Mouse (Mus musculus): Measurements from ENCODE around the gene Upb1.
"Not testable (repeated sequence)": the region's sequence is repeated elsewhere in the genome, so short reads cannot be mapped to it uniquely, and the experiment has no call there.

Upb1 gene

GRCm38 (mm10) chr10:75400958-75401357 lies at the start of gene Upb1:
Gene Upb1, plus strand, starts transcription at chr10:75401115.
- DNase-seq (ENCODE audit: low spot score), result no peak

GRCm38 (mm10) chr10:75352541-75352940 lies 48.4 kb upstream of the Upb1 start:
- no peak for DNase-seq (ENCODE audit: low spot score)

- DNase-seq (ENCODE audit: low spot score), result not testable (repeated sequence)
Observed at GRCm38 (mm10) chr10:75353838-75354241, 47.1 kb upstream of the Upb1 start.

GRCm38 (mm10) chr10:75355341-75355740 lies 45.6 kb upstream of the Upb1 start:
- no peak for DNase-seq (ENCODE audit: low spot score)

- DNase-seq (ENCODE audit: low spot score), result peak; percentile 20
Observed at GRCm38 (mm10) chr10:75364214-75364690, 36.7 kb upstream of the Upb1 start.

- DNase-seq (ENCODE audit: low spot score), result no peak
Observed at GRCm38 (mm10) chr10:75364796-75365195, 36.1 kb upstream of the Upb1 start.

GRCm38 (mm10) chr10:75365231-75365633 lies 35.7 kb upstream of the Upb1 start:
- no peak for DNase-seq (ENCODE audit: low spot score)

- DNase-seq (ENCODE audit: low spot score), result peak; percentile 20
Observed at GRCm38 (mm10) chr10:75373655-75374351, 27.1 kb upstream of the Upb1 start.

- no peak for DNase-seq (ENCODE audit: low spot score)
Observed at GRCm38 (mm10) chr10:75378688-75379087, 22.2 kb upstream of the Upb1 start.

- DNase-seq (ENCODE audit: low spot score), result no peak
Observed at GRCm38 (mm10) chr10:75390156-75390555, 10.8 kb upstream of the Upb1 start.

GRCm38 (mm10) chr10:75390832-75391231 lies 10.1 kb upstream of the Upb1 start:
- no peak for DNase-seq (ENCODE audit: low spot score)

GRCm38 (mm10) chr10:75394796-75395195 lies 6.1 kb upstream of the Upb1 start:
- no peak for DNase-seq (ENCODE audit: low spot score)

GRCm38 (mm10) chr10:75396966-75397365 lies 3.9 kb upstream of the Upb1 start:
- DNase-seq (ENCODE audit: low spot score), result peak; percentile 43

- no peak for DNase-seq (ENCODE audit: low spot score)
Observed at GRCm38 (mm10) chr10:75405916-75406315, 5.0 kb downstream of the Upb1 start.

GRCm38 (mm10) chr10:75406755-75407154 lies 5.8 kb downstream of the Upb1 start:
- DNase-seq (ENCODE audit: low spot score), result peak; percentile 24

- DNase-seq (ENCODE audit: low spot score), result no peak
Observed at GRCm38 (mm10) chr10:75407741-75408140, 6.8 kb downstream of the Upb1 start.

- not testable (repeated sequence) for DNase-seq (ENCODE audit: low spot score)
Observed at GRCm38 (mm10) chr10:75411343-75412113, 10.6 kb downstream of the Upb1 start.

GRCm38 (mm10) chr10:75412114-75413103 lies 11.5 kb downstream of the Upb1 start:
- no peak for DNase-seq (ENCODE audit: low spot score)

- no peak for DNase-seq (ENCODE audit: low spot score)
Observed at GRCm38 (mm10) chr10:75414925-75415324, 14.0 kb downstream of the Upb1 start.

- DNase-seq (ENCODE audit: low spot score), result no peak
Observed at GRCm38 (mm10) chr10:75417363-75418042, 16.6 kb downstream of the Upb1 start.

GRCm38 (mm10) chr10:75418747-75419146 lies 17.8 kb downstream of the Upb1 start:
- no peak for DNase-seq (ENCODE audit: low spot score)

All from lung, postnatal 25 days (tissue).